Mouse (Mus musculus) 3134 (cell line): ENCODE measurements at regions not wholly inside any gene's neighbourhood (a gene's known extent, or its start where the extent isn't known, plus 50 kb on each side); places are given as distances from the start of the nearest gene placed in this dataset.

Experiments
- DNase-seq: peaks from one replicate; pipeline ENCODE4 v3.0.0-alpha.2; 2011; ENCODE audit warnings: low spot score; ENCODE audit not compliant: insufficient read length; ENCODE audit errors: extremely low read depth

DNA sequence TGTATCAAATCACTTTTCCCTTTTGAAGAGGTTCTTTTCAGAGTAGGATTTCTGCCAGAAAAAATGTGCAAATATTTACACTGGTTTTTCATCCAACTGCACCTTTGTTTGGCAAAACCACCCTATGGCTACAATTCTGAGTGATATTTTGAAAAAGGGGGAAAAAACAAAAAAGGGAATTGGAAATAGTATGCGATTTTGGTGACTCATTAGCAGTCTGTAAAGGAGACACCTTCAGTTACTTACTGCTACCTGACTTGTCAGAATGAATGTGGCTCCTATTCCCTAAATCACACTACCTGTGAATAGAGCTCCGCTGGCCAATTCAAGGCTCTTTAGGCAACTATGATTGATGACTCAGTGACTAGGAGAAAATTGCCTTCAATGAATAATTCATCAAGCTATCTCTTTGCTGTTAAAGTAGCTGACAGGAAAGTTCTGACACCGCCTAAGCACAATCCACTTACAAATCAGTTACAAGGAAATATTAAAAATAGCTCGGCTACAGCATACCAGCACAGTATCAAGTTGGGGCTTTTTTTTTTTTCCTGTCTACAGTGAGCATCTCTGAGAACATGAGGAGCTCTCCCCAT, 560.8 kb downstream of the Gm43517 start:
- no peak for DNase-seq

DNA sequence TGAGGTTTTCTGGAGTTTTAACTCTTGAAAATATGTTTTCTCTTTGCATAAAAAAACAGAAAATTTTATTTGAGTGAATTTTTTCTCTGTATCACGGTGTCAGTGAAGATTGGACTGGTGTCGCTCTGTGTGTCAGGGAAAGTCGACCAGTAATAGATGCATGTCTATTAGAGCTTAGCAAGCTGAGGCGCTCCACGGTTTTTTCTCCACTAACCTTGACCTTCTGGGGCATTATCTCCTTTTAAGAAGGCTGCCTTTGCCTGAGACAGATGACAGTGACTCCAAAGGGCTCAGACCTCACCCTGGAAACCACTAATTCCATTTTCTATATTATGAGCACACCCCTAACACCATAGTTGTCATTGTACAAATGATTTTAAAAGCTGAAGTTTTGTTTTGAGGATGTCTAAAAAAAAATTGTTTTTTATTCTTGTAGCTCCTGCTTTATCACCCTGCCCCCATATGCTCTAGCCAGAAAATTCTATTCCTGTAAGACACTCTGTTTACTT, 561.8 kb downstream of the Gm43517 start:
- no peak for DNase-seq

DNA sequence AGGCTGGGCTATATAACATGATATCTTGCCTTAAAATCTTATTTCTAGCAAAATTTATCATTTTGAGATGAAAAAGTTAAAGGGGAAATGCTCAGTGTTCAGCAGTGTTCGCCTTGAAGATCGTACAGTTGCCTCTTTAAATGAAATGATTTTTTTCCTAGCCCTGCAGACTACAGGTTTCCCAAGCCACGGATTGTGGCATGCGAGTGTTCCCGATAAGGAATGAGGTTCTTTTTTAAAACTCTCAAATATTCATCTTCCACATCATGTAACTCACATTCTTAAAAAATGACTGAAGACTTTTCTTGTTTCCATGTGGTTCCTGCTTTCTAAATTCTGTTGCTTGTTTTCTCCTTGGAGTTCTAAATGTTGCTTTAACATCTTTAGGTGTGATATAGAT, 566.0 kb downstream of the Gm43517 start:
- DNase-seq = no peak

DNA sequence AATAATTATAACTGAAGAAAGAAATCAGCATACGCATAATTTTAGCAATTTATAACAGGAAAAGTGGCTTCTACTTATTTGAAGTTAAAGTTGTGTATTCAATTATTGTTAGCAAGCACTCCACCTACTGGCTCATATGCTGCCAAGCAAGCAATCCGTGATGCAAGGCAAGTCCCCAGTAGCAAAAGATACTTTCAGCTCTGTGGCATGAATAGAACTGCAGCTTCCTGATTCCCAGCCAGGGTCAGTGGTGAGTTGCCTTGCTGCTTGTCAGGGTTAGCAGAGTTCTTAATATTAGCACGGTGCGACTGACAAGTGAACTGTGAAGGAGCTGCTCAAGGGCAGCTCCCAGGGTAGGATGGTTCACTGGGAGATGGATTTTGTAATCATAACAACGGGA, 566.8 kb downstream of the Gm43517 start:
- peak; percentile 4 for DNase-seq

DNA sequence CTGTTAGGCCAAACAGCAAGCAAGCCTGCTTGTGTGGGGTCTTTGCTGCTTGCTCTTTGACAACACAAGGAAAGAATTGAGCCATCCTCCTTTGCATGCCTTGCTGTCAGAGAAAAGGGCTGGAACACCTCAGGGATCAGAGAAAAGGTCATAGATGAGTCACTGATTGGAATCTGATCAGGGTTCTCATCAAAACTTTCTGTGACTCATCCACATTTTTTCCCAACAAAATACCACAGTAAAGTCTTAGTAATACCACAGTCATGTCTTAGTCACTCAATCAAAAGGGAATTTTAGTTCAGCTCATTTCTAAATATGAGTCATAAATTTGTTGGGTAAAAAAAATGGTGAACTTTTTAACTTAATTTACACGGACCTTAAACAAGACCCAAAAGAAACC, 583.1 kb downstream of the Gm43517 start:
- DNase-seq = peak; percentile 67

DNA sequence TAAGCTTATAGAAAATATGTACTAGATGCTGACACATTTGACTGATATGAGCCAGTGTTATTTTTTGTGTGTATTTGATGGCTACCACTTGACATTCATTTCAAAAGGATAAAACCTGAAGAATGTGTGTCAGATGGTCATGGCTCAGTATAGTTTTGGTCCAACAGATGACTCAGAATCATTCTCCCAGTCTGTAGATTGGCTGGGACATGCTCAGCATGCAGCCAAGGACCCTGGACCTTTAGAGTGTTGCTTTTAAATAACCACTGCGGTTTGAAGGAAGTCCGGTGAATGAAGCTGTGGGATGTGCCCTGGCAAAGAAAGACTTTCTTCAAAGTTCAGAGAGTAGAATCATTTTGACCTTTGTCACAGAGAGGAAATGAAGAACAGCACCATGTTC, 584.6 kb downstream of the Gm43517 start:
- peak; percentile 66 for DNase-seq

DNA sequence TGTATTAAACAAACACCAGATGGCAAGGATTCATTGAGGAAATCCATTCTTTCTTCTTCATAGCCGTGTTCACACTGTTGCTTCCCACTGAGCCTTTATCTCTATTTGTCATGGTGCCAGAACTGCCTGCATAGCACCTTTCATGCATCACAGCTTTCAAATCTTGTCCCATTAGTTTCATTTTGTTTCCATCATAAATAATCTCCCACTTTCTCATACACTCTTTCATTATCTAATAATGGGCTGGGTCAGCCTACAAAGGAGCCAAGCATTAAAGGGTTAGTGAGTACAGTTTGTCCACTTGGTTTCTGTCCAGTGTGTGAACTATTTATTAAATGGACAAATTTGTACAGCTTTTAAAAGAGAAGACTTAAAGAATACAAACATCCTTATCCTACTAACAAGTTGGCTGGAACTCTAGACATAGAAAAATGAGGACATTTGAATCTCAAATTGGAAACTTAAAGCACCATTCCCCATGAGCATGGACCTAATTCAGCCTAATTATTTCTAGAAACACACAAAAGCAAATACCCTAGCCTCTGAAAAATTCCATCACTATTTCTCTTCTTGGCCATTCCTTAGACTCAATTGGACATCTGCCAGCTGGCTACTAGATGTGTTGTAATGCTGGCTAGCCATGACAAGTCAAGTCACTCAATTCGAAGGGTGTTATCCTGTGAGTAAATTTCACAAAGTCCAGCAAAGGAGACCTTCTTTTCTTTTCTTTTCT, 589.8 kb downstream of the Gm43517 start:
- DNase-seq = peak; percentile 7

DNA sequence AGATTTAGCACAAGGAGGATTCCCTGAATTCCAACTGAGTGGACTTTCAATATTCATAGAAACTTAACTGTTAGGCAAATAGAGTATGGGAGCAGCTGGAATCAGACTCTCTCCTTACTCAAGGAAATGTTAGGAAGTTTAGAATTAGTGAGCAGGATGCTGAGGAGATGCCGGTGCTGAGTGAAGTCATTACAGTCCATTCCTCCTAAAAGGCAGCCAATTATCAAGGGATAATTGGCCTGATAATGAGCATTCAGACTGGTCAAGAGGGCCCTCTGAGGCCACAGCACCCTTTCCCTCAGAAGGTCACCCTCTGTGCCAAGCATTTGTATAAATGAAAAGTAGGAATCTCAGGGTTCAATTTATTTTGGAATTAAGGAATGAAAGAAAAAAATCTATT, 590.6 kb downstream of the Gm43517 start:
- no peak for DNase-seq

DNA sequence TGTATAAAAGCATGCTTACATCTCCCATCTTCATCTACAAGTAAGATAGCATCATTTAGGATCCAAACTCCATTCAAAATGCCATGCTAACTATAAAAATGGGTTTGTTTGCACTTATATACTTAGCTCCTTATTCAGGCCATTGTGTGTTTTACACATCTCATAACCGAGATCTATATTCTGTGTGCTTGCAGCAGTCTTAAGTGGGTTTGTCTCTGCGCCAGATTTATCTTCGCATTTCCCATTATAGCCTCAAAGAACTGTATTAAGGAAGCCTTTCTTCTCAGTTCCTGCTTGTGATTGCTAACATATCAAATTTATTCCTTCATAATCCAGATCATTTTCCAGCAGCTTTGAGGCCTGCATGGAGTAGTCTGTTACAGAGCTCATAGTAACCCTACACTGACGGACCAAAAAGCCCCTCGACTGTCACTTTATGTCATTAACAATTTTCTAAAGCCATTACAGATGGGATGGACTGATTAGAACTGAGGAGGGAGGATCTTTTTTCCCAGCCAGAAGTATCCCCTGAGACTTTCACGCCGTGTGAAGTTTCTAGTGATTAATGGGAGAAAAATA, 607.6 kb downstream of the Gm43517 start:
- no peak for DNase-seq

DNA sequence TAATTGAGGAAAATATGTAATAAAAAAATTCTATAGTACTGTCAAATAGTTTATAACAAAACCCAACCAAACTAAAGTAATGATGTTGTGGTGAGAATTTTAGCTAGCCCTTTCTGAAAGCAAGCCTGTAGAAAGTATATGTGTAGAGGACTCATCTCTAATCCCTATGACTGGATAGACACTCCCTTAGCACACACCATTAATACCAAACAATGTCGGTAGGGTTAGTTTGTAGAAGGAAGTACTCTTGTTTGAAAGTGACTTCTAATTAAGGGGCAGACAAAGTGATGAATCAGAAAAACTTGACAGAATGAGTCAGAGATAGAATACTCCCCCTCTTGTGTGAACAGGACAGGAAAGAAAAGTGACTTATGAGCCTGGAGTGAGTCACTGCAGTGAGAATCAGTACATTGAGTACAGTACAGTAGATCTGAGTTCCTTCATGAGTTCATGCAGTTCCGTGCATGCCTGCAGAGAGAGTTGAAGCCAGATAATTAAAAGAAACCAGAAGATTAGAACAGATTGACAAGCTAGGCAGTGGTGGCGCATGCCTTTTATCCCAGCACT, 610.0 kb downstream of the Prkd1 start:
- DNase-seq = peak; percentile 39

DNA sequence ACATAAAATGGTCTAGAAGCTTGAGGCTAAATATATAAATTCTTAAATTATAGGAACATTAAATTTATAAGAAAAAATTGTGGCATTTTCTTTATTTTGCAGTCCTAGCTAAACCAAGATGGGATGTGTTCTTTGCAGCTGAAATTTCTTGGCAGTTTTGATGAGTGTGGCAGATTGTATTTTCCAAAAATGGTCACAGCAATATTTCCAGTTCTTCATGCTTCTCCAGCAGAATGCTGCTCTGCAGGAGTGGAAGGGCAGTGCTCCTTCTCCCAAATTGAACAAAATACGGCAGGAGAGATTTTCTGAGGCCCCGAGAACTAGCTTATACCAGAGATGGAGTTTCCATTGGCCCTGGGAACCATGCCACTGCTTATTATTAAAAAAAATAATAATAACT, 587.6 kb downstream of the Prkd1 start:
- DNase-seq = no peak

DNA sequence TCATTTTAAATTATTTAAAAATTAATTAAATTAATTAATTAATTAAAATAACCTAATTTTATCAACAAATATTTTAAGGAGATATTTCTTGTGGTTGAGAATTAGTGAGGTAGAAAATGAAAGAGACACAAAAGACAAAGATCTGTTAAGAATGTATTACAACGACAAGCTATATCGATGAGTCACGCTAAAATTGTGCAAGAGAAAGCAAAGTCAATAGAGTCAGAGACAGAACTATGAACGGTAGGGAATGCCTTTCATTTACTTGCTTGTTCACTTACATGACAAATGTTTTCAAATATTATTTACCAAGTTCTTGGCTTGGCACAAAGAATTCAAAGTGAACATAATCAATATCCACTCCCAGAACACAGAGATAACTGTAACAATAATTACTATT, 582.5 kb downstream of the Prkd1 start:
- peak; percentile 1 for DNase-seq

DNA sequence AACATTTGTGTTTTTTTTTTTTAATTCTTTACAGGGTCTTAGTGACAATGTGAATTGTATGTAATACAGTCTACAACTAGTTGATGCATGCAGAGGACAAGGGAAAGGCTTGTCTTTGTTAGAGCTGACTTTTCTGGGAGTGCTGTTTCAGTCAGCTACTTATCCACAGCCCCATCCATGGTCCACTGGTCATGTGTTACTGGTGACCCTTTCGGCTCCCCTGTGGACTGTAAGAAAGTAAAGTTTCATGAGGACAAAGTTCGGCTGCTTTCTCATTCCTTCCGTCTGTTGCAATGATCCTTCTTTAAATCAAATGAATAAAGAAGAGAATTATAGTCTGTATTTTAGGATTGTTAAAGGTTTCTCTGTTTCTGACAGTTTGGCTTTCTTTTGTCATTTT, 577.1 kb downstream of the Prkd1 start:
- no peak for DNase-seq

DNA sequence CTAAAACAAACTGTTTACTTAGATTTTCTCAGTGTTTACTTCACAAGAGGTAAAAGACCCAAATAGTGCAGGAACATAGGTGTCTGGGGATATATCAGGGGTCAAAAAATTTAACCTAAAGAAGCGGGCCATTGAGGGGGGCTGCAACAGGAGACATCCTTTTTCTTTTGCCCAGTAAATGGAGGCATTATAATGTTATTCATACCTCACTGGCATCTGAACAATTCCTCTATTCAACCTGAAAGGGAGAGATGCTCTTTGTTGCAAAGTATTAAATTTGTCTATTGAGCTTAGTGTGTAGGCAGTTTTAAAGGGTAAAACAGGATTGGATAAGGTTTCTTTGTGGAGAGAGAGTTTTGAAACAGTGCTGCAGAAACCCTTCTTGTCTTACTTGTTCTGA, 576.5 kb downstream of the Prkd1 start:
- no peak for DNase-seq

DNA sequence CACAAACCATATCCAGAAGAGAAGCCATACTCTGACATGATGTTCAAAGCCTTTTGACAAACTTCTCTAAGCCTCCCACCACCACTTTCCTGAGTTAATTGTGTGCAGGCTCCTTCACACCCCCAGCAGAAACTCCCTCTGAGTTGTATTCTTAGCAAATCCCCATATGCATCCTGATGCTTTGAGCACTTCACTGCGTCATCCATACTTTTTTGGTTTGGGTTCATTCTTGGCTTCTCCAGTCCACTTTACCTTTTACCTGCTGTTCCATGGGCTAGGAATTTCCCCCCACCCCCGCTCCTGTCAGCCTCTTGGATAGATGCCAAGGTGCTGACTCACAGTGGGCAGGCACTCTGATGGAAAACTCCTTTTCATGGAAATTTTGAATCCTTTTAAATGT, 575.2 kb downstream of the Prkd1 start:
- peak; percentile 4 for DNase-seq

DNA sequence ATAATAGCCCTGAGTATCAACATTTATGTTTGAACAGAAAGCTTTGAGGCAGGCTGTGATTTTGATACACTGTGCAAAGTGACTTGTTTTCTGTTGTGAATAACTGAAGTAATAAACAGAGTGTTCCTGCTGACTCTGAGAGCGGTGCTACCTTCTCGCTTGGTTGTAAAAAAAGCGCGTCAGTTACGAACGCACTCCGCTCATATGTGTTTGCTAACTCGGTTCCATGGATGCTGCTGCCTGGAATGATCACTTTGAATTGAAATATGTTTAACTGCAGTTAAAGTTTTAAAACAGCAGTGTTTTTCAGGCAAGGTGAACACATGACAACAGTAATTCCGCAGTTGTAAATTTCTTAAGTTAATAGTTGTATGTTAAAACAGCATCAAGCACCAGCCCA, 567.7 kb downstream of the Prkd1 start:
- DNase-seq = no peak

DNA sequence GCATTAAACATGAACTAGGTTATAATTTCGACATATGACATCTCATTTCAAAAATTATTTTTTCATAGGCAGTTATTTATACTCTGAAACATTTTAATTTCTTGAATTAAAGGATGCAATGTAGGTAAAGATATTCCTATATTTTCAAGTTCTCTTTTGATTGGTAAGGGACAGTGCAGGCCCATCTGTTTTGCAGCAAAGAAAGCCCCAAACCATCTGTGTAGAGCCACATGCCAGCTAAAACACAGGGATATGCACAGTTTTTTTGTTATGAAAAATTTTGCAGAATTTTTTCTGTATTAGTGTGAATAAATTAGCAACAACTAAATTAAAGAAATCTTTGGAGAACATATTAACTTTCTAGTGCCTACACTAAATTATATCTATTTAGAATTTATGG, 567.3 kb downstream of the Prkd1 start:
- DNase-seq = no peak

DNA sequence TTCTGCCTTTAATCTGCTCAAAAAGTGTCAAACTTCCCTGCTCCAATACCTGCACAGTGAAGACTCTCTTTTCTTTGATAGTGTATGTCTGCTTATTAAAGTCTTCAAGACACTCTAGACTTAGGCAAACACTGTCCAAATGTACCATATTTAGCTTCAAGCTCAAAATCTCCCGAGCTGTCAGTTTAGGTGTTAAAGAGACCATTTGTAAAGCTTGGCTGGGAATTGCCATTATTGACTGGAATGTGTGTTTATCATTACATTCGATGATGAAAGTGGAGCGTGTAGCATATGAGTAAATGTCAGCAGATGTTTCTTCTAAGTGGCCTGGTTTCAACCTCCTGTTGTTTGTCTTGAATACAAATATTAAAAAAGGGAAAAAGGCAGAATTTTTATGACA, 564.4 kb downstream of the Prkd1 start:
- DNase-seq = no peak

DNA sequence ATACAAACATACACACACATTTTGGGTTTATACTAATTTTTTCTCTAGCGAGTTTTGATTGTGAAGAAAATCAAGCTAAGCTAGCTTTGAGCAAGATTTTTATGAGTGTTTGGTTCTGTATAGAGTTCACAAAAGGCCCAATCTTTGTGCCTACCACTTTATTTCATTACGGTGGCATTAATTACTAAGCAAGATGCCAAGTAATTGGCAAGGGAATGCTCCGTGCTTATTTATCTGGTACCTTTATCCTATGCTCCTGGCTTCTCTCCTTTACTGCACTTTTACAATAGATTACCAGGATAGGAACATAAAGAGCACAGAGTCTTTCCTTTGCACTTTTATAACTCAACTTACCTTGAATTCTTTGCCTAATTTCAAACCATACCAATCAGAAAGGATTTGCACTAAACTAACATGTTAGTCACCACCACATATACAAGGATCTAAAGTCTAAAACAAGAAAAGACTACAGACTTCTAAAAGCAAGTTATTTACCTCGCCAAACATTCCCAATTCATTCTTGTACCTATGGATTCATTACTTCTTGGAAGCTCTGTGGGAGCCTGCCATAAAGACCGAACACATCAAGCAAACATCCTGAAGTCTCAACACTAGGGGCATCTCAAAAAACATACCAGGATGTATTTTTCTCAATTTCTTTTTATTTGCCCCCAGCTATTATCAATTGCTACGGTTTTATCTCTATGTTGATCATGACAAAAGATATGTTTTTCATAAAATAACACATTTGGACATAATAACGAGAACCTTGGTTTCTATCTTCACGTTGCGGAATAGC, 537.5 kb downstream of the Prkd1 start:
- no peak for DNase-seq

DNA sequence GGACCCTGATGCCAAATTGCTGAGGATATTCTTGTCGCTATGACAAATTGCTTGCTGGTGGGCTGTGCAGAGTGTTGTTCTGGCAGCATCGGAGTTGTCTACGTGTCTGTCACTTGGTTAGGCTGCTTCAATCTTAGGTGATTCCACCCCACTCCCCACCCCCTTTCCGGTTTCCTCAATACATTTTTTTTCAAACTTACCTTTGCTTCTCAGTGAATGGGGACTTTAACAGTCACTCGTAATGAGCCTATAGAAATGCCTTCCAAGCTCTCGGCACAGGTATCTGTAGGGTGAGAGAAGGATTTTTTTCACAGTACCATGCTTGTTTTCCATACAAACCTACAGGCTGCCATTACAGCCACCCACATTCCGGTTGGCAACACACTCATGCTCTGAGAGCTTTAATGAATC, 536.8 kb downstream of the Prkd1 start:
- no peak for DNase-seq

DNA sequence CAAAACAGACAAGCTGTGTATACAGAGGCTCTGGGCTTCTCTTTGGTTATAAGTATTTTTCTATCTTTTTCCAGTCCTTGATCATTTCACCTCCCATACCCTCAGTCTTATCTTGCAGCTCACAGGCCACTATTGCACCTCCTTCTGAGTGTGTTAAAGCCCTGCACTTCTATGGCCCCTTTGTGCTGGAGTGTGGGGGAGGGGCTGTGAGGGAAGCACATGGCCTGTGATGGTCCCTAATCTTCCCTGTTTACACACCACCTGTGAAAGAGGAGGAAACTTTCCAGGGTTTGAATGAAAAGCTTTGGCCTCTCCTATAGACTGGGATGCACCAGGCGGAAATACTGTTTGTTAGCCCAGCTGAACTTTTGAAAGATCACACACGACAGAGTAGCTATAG, 533.0 kb downstream of the Prkd1 start:
- DNase-seq = no peak
